Mouse (Mus musculus) naive thymus-derived CD4-positive, alpha-beta T cell, adult 2 months (primary cell): Measurements from ENCODE around the gene Bcl11a.

ENCODE experiments used
- DNase-seq: peaks from one replicate; pipeline ENCODE4 v3.0.0-alpha.2; 2011; ENCODE audit warnings: low read depth

The Bcl11a gene

DNA sequence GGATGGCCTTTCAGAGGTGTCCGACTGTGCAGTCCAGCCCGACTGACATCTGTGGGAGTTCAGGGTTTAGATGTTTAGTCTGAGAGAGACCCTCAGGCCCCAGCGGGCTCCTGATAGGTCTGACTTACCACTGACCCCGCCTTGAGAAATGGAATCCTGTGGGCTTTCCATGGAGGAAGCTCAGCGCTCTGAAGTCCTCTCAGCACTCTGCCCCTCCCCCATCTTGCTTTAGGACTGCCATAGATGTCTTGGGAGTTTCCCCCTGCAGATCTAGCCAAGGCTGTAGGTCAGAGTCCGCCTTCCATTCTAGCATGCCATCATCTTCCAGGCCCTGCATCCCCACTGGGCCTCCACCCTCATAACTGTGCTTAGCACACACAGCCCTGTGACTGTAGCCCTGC, 131.1 kb downstream of the Bcl11a start:
- no peak for DNase-seq

DNA sequence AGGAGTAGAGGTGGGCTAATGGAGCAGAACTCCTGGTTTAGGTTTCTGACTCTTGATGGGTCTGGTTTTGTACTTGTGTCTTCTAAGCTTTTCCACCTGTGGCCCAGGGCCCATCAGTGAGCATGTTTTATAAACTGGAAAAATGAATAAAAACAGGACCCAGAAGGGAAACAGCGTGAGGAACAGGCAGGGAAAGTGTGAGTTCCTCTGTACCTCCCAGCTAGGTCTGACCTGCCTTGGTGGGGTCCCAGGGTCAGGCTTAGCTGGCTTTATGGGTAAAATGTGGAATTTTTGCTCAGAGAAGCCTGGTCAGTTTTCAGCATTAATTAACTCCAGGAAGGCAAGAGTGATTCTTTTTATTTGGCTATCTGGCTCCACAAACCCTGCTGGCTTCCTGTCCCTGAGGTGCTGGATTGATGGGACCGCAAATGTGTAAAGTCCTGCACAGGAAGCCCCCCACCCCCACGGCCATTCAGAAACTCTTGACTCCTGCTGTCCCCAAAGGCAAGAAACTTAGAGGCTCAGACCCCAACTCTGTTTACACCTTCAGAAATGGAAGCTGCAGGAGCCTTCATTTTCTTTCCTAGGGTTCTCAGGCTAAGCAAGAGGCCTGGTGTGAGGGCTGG, 136.8 kb downstream of the Bcl11a start:
- DNase-seq, result no peak

- no peak for DNase-seq
Observed at GRCm38 (mm10) chr11:24217741-24218333, 140.0 kb downstream of the Bcl11a start.

GRCm38 (mm10) chr11:24221601-24222307, 143.9 kb downstream of the Bcl11a start:
- DNase-seq, result no peak
